Mouse (Mus musculus) layer of hippocampus, adult 8-10 months (tissue): ENCODE data around the gene Nrbf2. TPM values are rescaled to one million over a fixed set of nuclear protein-coding genes. Genes with fewer than 3 reads are reported as not detected.

Experiments
- DNase-seq, 2 experiments: peaks; one replicate each; pipeline ENCODE4 v3.0.0; 2022; ENCODE audit warnings: low spot score in 2 of 2
- total RNA-seq, 4 experiments: library from RNA; stranded (reverse); gene quantifications; 2 replicates each; pipeline ENCODE4 v1.2.4; 2022

The Nrbf2 gene
- total RNA-seq, 4 experiments from 2014 or later, result 16.6 to 22.1 (median 17.7) TPM

DNA sequence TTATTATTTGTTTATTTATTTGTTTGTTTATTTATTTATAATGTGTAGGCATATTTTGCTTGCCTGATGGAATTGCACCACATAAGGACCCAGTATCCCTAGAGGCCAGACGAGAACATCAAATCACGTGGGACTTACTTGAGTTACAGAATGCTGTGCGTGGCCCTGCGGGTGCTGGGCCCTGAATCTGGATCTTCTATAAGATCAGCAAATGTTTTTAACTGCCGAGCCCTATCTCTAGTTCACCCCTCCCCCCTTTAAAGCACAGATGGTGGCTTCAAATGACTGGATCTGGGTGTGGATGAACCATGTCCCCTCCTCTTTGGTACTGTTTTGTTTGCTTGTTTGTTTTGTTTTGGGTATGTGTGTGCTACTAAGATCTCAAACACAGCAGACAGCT lies 10.2 kb upstream of the Nrbf2 start:
- no peak for DNase-seq

GRCm38 (mm10) chr10:67291087-67291486 lies 6.0 kb upstream of the Nrbf2 start:
- no peak for DNase-seq

- DNase-seq, result no peak
These were observed 5.5 kb upstream of the Nrbf2 start for GRCm38 (mm10) chr10:67290622-67291021.

DNA sequence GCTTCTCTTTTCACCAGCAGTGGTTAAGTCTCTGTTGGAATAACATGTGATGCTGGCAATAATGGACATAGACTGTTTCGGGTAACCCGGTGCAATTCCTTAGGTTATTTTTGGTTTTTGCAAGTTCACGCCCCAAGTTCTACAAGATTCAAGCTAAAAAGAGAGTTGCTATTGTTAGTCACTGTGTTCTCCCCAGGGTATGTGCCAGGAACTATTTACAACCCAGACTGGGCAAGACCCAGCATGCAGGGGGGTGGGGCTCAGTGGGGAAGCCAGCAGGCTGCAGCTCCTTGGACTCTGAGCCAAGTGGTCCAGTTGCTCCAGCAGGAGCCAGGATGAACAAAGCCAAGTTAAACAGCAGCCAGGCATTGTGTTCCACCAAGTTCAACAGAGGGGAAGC lies 2.8 kb upstream of the Nrbf2 start:
- peak; percentile 61 to 71 for DNase-seq

DNA sequence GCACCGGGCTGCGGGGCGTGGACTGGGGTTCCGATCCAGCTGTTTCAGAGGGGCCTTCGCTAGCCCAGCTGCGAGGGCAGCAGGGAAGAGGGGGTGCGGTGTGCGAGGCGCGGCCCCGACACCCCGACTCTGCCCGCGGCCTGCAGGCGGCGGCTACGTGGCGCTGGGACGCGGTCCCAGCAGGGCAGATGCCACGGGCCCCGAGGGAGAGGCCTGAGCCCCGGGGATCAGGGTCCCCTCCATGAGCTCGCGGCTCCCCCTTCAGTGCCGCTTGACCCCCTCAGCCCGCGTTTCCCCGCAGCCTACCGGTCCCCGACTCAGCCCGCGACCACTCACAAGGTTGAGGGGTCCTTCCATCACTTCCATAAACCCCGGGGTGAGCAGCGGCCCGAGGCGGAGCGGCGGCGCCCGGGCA lies 337 bp downstream of the Nrbf2 start:
- no peak for DNase-seq

DNA sequence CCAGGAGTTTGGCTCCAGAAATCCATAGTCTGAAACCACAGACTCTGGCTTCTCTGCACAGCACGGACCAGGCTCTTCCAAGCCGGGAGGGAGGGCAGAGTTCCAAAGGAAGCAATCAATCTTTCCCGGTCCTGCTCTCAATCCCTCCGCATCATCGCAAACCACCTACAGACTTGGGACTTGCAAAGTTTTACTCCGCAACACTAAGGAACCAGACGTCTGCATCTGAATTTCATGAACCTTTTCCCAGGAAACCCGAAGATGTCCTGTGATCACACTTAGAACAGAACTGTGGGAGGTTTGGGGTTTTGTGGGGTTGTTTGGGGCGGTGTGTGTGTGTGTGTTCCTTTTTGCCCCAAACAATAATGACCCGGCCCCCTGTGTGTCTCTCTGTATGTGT lies 794 bp downstream of the Nrbf2 start:
- DNase-seq, result no peak

- no peak for DNase-seq
These were observed 1.6 kb downstream of the Nrbf2 start for GRCm38 (mm10) chr10:67283516-67283915.

GRCm38 (mm10) chr10:67282531-67282930 lies 2.6 kb downstream of the Nrbf2 start:
- DNase-seq, result no peak

DNA sequence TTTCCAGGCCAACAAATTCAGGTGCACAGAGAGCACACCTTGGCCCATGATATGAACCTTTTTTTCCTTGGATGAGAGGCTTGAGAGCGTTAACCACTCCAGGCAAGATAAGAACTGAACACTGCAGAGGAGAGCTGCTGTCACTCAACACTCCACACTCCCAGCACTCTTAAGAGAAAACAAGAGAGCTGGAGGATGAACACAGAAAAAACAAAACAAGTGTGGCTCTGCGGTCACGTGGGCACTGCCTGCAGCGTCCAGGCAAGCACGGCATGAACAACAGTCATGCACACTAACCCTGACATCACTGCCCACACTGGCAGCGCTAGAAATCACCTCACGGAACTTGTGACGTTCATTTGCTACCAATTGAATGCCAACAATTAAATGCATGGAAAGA lies 3.3 kb downstream of the Nrbf2 start:
- no peak for DNase-seq

DNA sequence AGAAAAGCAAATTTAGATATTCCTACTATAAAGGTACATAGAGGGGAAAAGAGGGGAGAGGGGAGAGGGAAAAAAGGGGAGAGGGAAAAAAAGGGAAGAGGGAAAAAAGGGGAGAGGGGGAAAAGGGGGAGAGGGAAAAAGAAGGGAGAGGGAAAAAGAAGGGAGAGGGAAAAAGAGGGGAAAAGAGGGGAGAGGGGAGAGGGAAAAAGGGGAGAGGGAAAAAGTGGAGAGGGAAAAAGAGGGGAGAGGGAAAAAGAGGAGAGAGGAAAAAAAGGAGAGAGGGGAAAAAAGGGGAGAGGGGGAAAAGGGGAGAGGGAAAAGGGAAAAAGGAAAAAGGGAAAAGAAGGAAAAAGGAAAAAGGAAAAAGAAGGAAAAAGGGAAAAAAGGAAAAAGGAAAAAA lies 9.2 kb downstream of the Nrbf2 start:
- DNase-seq, result no peak

DNA sequence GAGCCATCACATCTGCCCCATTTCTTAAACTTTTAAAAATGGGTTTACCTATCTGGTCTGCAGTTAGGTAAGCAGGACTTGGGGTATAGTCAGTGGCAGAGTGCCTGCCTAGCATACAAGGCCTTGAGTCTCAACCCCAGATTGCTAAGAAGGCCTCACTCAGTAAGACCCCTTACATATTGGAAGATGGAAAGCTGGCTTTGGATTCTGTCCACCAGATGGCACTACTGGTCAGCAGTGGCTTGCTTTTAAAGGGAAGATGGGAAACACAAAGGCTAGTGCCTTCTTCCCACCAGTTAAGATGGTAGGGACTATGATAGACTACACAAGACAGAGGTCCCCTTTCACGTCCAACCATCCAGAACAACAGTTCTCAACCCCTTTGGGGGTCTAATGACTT lies 20.3 kb downstream of the Nrbf2 start:
- DNase-seq, result no peak

GRCm38 (mm10) chr10:67253115-67253514 lies 32.0 kb downstream of the Nrbf2 start:
- no peak for DNase-seq

- DNase-seq, result no peak
These were observed 32.8 kb downstream of the Nrbf2 start for GRCm38 (mm10) chr10:67252353-67252752.

GRCm38 (mm10) chr10:67250846-67251245 lies 34.3 kb downstream of the Nrbf2 start:
- DNase-seq, result peak in 1 of 2 experiments; percentile 37

DNA sequence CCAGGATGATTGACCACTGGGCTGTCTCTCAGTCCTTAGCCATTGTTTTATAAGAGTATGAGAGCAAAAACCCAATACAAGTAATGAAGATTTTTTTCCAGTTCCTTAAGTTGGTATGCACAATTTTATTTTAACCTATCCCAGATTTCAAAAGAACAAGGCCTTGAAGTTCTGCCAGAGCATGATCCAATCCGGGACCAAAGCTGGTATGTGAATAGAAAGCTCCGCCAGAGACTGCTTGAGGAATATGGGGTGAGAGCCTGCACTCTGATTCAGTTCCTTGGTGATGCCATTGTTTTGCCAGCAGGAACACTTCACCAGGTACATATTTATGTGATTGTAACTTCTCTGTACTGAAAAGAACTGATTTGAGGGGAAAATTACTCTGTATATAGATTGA lies 35.6 kb downstream of the Nrbf2 start:
- peak in 1 of 2 experiments; percentile 36 for DNase-seq

- peak in 1 of 2 experiments; percentile 32 for DNase-seq
These were observed 38.0 kb downstream of the Nrbf2 start for GRCm38 (mm10) chr10:67247145-67247544.

GRCm38 (mm10) chr10:67230439-67230838 lies 54.7 kb downstream of the Nrbf2 start:
- DNase-seq, result no peak

DNA sequence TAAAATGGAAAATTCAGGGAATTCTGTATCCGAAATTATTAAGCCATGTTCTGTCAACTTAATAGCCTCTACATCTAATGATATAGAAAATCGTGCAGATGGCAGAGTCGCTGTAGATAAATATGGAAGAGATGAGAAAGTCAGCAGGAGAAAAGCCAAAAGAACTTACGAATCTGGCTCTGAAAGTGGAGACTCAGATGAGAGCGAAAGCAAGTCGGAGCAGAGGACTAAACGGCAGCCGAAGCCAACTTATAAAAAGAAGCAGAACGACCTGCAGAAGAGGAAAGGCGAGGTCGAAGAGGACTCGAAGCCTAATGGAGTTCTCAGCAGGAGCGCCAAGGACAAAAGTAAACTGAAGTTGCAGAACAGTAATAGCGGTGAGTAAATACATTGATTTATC lies 58.6 kb downstream of the Nrbf2 start:
- DNase-seq, result no peak

GRCm38 (mm10) chr10:67226109-67226508 lies 59.0 kb downstream of the Nrbf2 start:
- DNase-seq, result peak; percentile 47 to 59

DNA sequence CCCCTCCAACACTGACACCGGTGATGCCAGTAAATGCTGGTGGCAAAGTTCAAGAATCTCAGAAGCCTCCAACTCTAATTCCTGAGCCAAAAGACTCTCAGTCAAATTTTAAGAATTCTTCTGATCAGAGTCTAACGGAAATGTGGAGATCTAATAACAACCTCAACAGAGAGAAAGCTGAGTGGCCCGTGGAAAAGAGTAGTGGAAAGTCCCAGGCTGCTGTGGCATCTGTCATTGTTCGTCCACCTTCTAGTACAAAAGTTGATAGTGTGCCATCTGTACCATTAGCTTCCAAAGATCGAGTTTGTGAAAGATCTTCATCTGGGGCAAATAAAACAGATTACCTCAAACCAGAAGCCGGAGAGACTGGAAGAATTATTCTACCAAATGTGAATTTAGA lies 59.6 kb downstream of the Nrbf2 start:
- DNase-seq, result no peak

- no peak for DNase-seq
These were observed 61.2 kb downstream of the Nrbf2 start for GRCm38 (mm10) chr10:67223942-67224341.

DNA sequence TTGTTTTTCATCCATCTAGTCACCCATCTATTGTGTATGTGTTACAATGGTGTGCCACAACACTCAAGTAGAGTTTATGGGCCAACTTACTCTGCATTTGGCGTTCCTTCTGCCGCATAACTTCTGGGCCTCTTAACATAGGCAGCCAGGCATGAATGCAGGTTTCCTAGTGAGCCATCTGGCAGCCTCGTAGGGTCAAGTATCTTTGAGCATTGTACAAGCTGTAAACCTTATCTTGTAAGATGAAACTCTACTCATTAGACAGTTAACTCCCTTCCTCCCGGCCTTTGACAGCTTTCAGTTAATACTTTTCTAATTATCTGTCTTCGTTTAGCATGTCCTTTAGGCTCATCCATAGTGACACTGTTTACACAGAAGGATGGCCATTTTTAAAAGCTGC lies 63.8 kb downstream of the Nrbf2 start:
- no peak for DNase-seq

DNA sequence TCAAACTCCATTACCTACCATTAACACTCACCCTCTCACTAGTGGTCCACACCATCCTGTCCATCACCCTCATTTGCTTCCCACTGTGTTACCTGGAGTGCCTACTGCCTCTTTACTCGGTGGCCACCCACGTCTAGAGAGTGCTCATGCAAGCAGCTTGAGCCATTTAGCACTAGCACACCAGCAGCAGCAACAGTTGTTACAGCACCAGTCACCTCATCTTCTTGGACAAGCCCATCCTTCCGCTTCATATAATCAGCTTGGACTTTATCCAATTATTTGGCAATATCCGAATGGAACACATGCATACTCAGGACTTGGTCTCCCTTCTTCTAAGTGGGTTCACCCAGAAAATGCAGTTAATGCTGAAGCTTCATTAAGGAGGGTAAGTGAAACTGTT lies 64.9 kb downstream of the Nrbf2 start:
- DNase-seq, result no peak

DNA sequence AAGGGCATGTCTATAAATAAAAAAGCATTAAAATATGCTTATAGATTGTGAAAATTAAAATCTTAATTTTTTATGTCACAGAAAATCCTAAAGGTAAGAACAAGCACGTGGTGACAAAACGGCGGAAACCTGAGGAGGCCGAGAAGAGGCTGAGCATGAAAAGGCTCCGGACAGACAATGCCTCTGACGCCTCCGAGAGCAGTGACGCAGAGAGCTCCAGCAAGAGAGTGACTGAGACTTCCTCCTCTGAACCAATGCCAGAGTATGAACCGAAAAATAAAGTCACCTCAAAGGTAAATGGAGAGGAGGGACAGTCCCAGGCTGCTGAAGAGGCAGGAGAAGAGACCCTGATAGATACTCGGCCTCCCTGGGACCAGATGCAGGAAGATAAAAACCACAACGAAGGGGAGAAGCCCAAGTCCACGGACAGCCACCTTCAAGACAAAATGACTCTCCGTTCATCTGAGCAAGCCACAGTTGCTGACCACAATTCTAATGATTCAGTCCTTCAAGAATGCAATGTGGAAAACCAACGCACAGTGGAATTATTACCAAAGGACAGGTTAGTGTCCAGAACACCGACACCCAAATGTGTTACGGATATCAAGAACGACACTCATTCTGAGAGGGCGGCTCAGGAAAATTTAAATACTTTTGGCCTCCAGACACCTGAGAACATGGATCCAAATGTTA lies 66.1 kb downstream of the Nrbf2 start:
- no peak for DNase-seq
